Mouse (Mus musculus): ENCODE measurements around the gene Gm3336. TPM values are rescaled to one million over a fixed set of nuclear protein-coding genes. Genes with fewer than 3 reads are reported as not detected.

Gm3336 gene
- total RNA-seq, 2 experiments from 2014 or later = not detected

- ATAC-seq (replicated peaks; ENCODE audit: low FRiP score, low TSS enrichment, poor library complexity, severe bottlenecking) = no peak
These were observed 25.6 kb downstream of the Gm3336 start for GRCm38 (mm10) chr8:70743656-70744590.

GRCm38 (mm10) chr8:70744806-70745205, 26.5 kb downstream of the Gm3336 start:
- ATAC-seq (replicated peaks; ENCODE audit: low FRiP score, low TSS enrichment, poor library complexity, severe bottlenecking) = peak; percentile 47; the same call in 1 of the 2 replicates

- ATAC-seq (replicated peaks; ENCODE audit: low FRiP score, low TSS enrichment, poor library complexity, severe bottlenecking) = no peak
These were observed 27.4 kb downstream of the Gm3336 start for GRCm38 (mm10) chr8:70745691-70746220.

DNA sequence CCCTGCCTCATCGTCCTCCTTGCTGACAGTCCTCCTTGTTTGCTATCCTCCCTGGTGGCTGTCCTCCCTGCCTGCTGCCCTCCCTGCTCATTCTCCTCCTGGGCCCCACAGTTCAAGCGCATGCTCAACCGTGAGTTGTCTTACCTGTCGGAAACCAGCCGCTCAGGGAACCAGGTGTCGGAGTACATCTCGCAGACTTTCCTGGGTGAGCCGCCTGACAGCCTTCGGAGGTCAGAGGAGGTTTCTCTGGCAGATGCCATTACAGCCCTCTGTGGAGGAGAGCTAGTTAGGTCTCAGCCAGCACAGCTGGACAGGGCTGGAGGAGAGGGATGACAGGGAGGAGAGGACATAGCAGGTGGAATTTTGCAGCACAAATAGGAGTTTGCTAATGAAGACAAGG, 28.3 kb downstream of the Gm3336 start:
- ATAC-seq (replicated peaks; ENCODE audit: low FRiP score, low TSS enrichment, poor library complexity, severe bottlenecking) = no peak

DNA sequence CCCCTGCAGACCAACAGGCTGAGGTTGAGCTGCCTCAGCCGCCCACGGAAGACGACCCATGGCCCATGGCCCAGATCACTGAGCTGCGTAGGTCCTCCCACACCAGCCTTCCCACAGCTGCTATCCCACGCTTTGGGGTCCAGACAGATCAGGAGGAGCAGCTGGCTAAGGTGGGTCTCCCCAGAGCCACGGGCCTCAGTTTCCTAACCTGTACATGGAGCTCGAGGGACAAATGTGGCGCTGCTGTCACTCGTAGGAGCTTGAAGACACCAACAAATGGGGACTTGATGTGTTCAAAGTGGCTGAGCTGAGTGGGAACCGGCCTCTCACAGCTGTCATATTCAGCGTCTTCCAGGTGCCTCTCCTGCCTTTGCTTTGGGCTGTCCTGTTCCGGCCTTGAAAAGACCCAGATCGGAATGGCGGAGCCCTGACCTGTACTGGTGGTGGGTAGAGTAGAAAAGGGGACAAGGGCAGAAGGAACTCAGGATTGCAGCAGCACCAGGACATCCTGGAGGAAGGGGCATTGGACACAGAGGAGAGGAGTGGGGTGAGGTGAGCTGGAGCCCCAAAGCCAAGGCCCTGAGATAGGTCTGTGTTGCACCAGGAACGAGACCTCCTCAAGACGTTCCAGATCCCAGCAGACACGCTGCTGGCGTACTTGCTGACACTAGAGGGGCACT, 29.0 kb downstream of the Gm3336 start:
- ATAC-seq (replicated peaks; ENCODE audit: low FRiP score, low TSS enrichment, poor library complexity, severe bottlenecking) = no peak

- no peak for ATAC-seq (replicated peaks; ENCODE audit: low FRiP score, low TSS enrichment, poor library complexity, severe bottlenecking)
These were observed 30.1 kb downstream of the Gm3336 start for GRCm38 (mm10) chr8:70748246-70749096.

DNA sequence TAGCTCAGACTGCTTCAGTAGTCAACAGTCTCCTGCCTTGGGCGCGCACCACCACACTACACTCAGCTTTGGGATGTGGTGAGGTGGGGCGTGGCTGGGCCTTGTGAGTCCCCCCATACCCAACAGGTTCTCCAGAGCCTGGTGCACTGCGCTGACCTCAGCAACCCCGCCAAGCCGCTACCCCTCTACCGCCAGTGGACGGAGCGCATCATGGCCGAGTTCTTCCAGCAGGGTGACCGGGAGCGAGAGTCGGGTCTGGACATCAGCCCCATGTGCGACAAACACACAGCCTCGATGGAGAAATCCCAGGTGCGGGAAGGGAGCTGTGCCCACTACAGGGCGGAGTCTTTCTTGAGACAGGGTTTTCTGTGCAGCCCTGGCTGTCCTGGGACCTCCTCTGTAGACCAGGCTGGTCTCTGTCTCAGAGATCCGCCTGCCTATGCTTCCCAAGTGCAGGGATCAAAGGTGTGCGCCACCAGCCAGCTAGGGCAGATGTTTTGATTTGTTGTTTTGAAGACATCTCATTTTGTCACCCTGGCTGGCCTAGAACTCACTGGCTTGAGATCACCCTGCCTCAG, 30.8 kb downstream of the Gm3336 start:
- ATAC-seq (replicated peaks; ENCODE audit: low FRiP score, low TSS enrichment, poor library complexity, severe bottlenecking) = no peak

GRCm38 (mm10) chr8:70750128-70750680, 31.9 kb downstream of the Gm3336 start:
- ATAC-seq (replicated peaks; ENCODE audit: low FRiP score, low TSS enrichment, poor library complexity, severe bottlenecking) = no peak

DNA sequence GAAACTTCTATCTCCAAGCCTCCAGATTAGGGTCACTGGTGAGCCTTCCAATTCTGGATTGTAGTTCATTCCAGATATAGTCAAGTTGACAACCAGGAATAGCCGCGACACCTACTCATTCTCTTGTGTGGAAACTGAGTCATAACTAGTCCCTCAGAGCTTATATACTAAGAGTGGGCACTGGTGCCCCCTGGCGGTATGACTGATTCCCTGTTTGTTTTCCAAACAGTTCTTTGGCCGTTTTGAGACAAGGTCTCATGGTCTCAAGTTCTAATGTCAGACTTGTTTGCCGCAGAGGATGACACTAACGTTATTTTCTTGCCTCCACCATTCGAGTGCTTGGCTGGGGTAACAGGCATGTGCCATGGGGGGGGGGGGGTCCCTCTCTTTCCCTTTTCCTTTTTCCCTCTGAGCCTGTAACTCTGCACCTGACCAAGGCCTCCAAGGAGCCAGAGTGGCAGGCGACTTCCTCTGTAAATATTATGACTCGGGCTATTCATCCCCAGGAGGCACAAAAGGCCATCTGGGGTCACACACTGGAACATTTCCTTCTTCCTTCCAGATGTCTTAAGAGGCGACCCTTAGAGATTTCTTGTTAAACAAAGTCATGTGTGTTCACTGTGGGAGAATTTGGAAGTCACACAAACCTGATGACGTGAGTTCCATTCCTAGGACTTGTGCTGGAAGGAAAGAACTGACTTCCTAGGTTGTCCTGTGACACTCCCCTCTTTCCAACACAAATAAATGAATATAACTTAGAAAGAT, 33.8 kb downstream of the Gm3336 start:
- ATAC-seq (replicated peaks; ENCODE audit: low FRiP score, low TSS enrichment, poor library complexity, severe bottlenecking) = no peak

- no peak for ATAC-seq (replicated peaks; ENCODE audit: low FRiP score, low TSS enrichment, poor library complexity, severe bottlenecking)
These were observed 34.8 kb downstream of the Gm3336 start for GRCm38 (mm10) chr8:70753151-70753550.

GRCm38 (mm10) chr8:70754043-70754870, 35.9 kb downstream of the Gm3336 start, which contains the start of gene Rab3a:
Rab3a (plus strand) TSS chr8:70754679.
- ATAC-seq (replicated peaks; ENCODE audit: low FRiP score, low TSS enrichment, poor library complexity, severe bottlenecking) = peak; percentile 95

DNA sequence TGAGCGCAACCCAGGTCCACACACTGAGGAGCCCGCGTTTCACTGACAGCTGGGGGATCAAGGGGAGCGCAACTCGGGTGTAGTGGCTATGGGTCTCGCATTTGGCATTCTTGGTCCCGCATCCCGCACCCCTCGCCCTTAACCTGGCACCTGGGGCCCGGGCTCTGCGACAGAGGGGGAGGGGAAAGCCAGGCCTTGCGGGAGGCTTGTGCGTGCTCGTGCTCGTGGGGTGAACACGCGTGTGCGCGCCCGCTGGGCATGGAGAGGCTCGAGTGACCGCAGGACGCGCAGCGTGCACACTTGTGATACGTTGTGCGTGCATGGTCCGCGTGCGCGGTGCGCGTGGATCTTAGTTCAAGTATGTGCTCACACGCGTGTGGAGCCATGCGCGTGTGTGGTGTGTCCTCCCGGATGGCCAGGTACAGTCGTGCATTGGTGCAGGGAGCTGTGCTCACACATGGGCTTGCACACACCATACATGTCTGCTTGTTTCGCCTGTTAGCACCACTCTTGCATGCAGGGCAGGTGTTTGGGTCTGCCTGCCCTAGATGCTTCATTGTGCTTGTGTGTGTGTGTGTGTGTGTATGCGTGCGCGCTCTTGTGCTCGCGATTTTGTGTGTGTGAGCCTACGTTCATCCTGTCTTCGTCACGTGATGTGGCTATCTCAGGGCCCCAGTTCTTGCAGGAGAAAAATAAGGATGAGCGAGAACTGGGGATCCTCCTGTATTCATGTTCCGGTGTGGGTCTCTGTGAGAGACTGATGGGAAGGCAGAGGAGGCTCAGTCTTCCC, 36.7 kb downstream of the Gm3336 start:
- ATAC-seq (replicated peaks; ENCODE audit: low FRiP score, low TSS enrichment, poor library complexity, severe bottlenecking) = 0 out of 2 replicates have a peak, but pooled peaks have one; percentile 2

- no peak for ATAC-seq (replicated peaks; ENCODE audit: low FRiP score, low TSS enrichment, poor library complexity, severe bottlenecking)
These were observed 37.5 kb downstream of the Gm3336 start for GRCm38 (mm10) chr8:70755661-70756475.

- ATAC-seq (replicated peaks; ENCODE audit: low FRiP score, low TSS enrichment, poor library complexity, severe bottlenecking) = no peak
These were observed 38.2 kb downstream of the Gm3336 start for GRCm38 (mm10) chr8:70756476-70757040.

DNA sequence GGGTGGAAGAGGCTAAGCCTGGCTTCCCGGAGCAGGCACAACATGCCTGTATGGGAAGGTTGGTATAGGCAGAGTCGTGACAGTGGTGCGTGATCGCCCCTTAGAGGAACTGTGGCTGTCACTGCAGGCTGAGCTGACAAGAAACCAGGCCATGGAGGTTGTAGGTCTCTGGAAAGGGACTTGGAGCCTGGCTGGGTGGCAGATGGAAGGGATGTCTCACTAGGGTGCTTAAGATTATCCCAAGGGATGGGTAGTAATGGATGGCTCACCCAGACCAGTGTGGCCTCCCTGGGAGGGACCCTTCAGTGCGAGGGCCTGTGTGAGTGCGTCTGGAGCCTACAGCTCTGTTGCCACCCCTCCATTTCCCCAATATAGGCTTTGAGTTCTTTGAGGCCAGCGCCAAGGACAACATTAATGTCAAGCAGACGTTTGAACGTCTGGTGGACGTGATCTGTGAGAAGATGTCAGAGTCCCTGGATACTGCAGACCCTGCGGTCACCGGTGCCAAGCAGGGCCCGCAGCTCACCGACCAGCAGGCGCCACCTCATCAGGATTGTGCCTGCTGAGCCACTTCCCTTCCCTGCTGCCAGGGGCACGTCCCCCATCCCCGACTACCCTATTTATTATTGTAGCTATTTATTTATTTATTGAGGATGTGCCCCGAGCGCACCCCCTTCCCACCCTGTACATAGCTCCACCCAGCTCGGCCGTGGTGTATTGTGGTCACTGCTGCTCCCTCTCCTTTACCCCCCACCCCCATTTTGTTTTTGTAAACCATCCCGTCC, 39.4 kb downstream of the Gm3336 start:
- no peak for ATAC-seq (replicated peaks; ENCODE audit: low FRiP score, low TSS enrichment, poor library complexity, severe bottlenecking)

Data from megakaryocyte-erythroid progenitor cell, adult 5-6 weeks (primary cell).